Mouse (Mus musculus) embryonic stem cell, embryonic (primary cell): Measurements from ENCODE around the gene Rcan2.

Experiments used
- CTCF ChIA-PET, 4 experiments: fragments of 300-600 bp in 2 of 4; fragments of 350-600 bp in 2 of 4; sonication (Branson Sonifier 250); formaldehyde crosslinking; loops; one replicate each; lab custom pipeline; 2022; ENCODE audit warnings: inconsistent platforms in 2 of 4; lab: Charles Lee
- POLR2A ChIA-PET, 4 experiments: fragments of 300-600 bp in 2 of 4; fragments of 350-600 bp in 2 of 4; sonication (Branson Sonifier 250); formaldehyde crosslinking; loops; one replicate each; lab custom pipeline; 2022; ENCODE audit warnings: antibody characterized with exemption in 4 of 4, inconsistent platforms in 1 of 4; lab: Charles Lee

Rcan2 gene

DNA sequence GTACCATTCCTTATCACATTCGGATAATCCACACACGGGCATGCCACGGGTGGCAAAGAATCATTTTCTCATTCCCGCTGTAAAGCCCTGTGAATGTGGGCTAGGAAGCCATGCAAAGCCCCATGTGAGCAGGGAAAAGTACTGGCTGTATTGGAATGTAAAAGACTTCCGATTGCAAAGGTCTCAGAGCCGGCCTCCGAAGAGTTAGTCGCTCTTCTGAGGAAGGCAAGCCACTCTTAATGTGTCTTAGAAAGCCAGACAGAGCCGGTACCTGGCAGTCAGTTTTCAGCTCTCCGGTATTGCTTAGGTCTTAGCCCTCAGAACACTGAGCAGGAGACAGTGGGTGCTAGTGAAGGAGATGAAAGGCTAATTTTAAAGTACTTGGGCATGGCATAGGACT lies 16.0 kb downstream of the Rcan2 start:
- CTCF ChIA-PET: interaction anchor here in 3 of 4 experiments (0.5 to 2.2 kb wide), 6 partner anchors 14 to 1337 kb away, joined by 3 to 6 read pairs (median 4); no protein-coding TSS in a partner anchor
- POLR2A ChIA-PET: interaction anchor here in 3 of 4 experiments (0.6 to 2.3 kb wide), 14 partner anchors 8 to 150 kb away, joined by 3 to 26 read pairs (median 6); partner anchors contain the start of genes Cyp39a1 (in 1 of the 3), Rcan2 (in 1 of the 3) and Slc25a27 (in 1 of the 3)

GRCm38 (mm10) chr17:43818390-43818789 lies 17.2 kb downstream of the Rcan2 start:
- POLR2A ChIA-PET: interaction anchor here in 3 of 4 experiments (0.6 to 2.1 kb wide), 8 partner anchors 9 to 151 kb away, joined by 3 to 6 read pairs (median 4); partner anchors contain the start of genes Cyp39a1 (in 1 of the 3) and Slc25a27 (in 1 of the 3)
- CTCF ChIA-PET: interaction anchor here in 3 of 4 experiments (0.6 to 2.0 kb wide), 16 partner anchors 9 to 311 kb away, joined by 3 to 10 read pairs (median 5); partner anchors contain the start of genes Rcan2 (in 2 of the 3), Cyp39a1 (in 1 of the 3) and Slc25a27 (in 1 of the 3)

GRCm38 (mm10) chr17:43820904-43821303 lies 19.8 kb downstream of the Rcan2 start:
- ChIA-PET POLR2A (interaction anchor here in 1 of 4 experiments (1.3 to 2.4 kb wide), 2 partner anchors 11 to 14 kb away, joined by 4 to 5 read pairs; no protein-coding TSS in a partner anchor), CTCF (no interaction called here)

GRCm38 (mm10) chr17:43822207-43822606 lies 21.1 kb downstream of the Rcan2 start:
- ChIA-PET POLR2A (interaction anchor here in 1 of 4 experiments (2.4 kb wide), 1 partner anchor 16 kb away, joined by 5 read pairs; no protein-coding TSS in a partner anchor), CTCF (no interaction called here)

DNA sequence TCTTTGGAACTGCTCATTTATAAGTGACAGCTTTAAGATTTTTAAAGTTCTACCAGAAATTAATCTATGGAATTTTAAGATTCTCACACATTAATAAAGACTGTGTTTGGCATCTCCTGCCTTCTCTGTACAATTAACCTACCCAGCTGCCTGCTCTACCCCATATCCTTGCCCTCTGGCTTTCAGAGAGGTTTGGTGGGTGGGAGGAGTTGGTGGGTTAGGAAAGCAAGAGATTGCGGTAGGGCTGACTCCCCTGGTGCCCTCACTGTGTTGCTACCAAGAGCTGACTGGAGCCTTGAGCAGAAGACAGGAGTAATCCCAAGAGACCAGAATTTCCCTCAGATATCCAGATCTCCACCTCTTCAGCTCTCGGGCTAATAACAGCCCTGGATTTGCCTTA lies 21.5 kb downstream of the Rcan2 start:
- ChIA-PET POLR2A (interaction anchor here in 2 of 4 experiments (0.6 to 2.4 kb wide), 2 partner anchors 16 to 124 kb away, joined by 4 to 5 read pairs; no protein-coding TSS in a partner anchor), CTCF (no interaction called here)

- ChIA-PET CTCF (interaction anchor here in 3 of 4 experiments (0.8 to 1.9 kb wide), 4 partner anchors 10 to 45 kb away, joined by 3 to 5 read pairs (median 4); partner anchors contain the start of gene Rcan2 (in 1 of the 3)), POLR2A (interaction anchor here in 3 of 4 experiments (0.7 to 2.0 kb wide), 7 partner anchors 8 to 178 kb away, joined by 3 to 26 read pairs (median 4); partner anchors contain the start of genes Rcan2 (in 2 of the 3), Cyp39a1 (in 1 of the 3) and Slc25a27 (in 1 of the 3))
Observed at GRCm38 (mm10) chr17:43824781-43825410, 23.7 kb downstream of the Rcan2 start.

DNA sequence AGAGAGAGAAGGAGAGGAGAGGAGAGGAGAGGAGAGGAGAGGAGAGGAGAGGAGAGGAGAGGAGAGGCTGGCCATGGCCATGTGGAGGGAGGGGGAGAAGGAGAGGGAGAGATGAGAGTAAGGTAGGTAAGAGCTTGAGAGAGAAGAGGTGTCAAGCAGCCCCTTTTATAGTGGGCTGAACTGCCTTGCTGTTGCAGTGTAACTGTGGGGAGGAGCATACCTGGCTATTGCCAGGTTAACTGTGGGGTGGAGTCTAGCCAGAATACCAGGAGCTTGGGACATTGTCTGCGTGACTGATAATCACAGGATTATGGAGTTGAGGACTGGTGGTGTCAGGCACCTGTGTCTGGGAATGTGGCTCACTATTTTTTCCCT lies 24.2 kb downstream of the Rcan2 start:
- POLR2A ChIA-PET: interaction anchor here (0.6 to 2.0 kb wide), 10 partner anchors 9 to 253 kb away, joined by 3 to 26 read pairs (median 4); partner anchors contain the start of genes Rcan2 (in 2 of the 4), Cyp39a1 (in 1 of the 4), Enpp5 (in 1 of the 4) and Slc25a27 (in 1 of the 4)
- CTCF ChIA-PET: interaction anchor here in 3 of 4 experiments (0.8 to 1.9 kb wide), 4 partner anchors 11 to 44 kb away, joined by 3 to 5 read pairs (median 4); partner anchors contain the start of gene Rcan2 (in 1 of the 3)

GRCm38 (mm10) chr17:43827261-43827660 lies 26.1 kb downstream of the Rcan2 start:
- ChIA-PET POLR2A (interaction anchor here in 2 of 4 experiments (0.6 to 1.0 kb wide), 2 partner anchors 8 to 17 kb away, joined by 3 read pairs; no protein-coding TSS in a partner anchor), CTCF (interaction anchor here in 1 of 4 experiments (0.9 to 1.4 kb wide), 2 partner anchors 9 to 43 kb away, joined by 3 to 4 read pairs; no protein-coding TSS in a partner anchor)

DNA sequence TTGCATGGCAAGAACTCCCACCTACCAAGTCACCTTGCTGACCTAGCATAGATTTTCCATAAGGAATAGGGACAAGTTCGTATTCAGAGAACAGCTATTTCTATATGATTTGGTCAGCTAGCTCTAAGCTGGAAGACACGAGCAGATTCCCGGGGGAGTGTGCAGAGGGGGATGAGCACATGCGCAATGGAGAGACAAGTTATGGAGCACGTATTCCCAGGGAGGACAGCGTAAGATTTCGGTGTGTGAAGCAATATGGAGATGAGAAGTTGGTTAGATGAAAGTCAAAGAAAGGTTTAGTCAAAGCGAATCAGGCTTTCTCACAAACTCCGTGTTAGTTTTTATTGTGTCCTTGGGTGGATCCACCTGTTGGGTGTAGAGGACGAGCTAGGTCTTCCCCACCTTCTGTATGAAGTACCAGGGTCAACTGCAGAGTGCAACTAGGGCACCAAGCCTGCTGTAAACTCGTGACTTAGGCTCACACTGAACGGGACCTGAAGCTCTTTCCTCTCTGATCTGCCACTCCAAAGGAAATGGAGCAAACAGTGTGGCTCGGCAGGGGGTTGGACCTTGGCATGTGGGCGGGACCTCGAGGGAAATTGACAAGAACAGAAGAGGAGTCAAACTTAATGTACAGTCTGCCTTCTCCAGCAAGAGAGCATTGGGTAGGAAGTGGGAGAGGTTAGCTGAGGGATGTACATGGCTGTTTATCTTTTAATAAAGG lies 31.4 kb downstream of the Rcan2 start:
- ChIA-PET POLR2A (interaction anchor here in 3 of 4 experiments (0.8 to 2.2 kb wide), 8 partner anchors 9 to 273 kb away, joined by 3 to 13 read pairs (median 4); partner anchors contain the start of gene Enpp4 (in 1 of the 3)), CTCF (interaction anchor here (0.5 to 1.0 kb wide), 5 partner anchors 14 to 275 kb away, joined by 3 to 6 read pairs (median 4); no protein-coding TSS in a partner anchor)

DNA sequence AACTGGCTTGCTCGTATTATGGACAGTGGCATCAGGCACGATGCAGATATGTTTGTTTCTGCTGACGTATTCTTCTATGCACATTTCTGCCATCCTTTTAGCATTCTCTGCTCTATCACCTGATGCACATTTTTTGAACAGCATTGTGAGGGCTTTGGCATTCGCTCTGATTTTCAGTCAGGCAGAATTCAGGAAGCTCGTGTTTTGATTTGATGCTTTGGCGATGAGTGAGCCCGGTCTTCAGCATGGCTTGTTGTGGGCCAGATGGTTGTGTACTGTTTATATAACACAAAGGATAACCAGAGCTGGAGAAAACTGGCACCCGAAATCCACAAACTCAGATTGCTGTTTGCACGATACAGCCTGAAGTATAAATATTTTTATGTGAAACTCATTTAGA lies 39.1 kb downstream of the Rcan2 start:
- POLR2A ChIA-PET: no interaction called here
- CTCF ChIA-PET: no interaction called here

DNA sequence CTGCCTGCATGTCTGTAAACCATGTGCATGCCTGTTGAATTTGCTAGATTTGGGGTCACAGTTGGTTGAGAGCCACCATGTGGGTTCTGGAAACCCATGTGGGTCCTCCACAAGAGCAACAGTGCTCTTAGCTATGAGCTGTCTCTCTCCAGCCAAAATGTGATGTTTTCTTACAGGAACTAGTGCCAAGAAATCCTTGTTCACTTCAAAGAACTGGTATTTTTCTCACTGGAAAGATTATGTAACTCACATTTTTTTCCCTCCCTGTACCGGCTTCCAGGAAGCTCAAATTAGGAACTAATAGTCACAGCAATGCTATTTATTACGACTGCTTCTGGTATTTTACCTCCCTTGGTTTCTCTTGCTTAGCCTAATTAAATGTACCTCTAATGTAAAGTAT lies 45.6 kb downstream of the Rcan2 start:
- ChIA-PET CTCF (no interaction called here), POLR2A (no interaction called here)

DNA sequence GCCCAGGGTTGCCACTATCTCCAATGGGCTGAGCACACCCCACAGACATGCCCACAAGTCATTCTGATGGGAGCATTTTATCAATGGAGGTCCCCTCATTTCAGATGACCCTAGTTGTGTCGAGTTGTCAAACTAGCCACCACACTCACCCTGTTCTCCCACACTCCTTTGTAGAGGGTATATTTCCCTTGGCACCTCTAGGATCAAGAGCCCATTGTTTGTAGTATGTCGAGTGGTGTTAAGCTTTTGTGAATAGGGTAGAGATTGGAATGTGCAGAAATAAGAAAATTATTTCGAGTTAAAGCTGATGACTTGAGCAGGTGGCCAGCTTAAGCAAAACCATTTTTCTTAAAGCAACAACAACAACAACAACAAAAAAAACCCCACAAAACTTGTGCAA lies 47.8 kb downstream of the Rcan2 start:
- CTCF ChIA-PET: interaction anchor here in 2 of 4 experiments (0.6 to 1.1 kb wide), 2 partner anchors 21 kb away, joined by 3 read pairs; no protein-coding TSS in a partner anchor
- POLR2A ChIA-PET: no interaction called here

DNA sequence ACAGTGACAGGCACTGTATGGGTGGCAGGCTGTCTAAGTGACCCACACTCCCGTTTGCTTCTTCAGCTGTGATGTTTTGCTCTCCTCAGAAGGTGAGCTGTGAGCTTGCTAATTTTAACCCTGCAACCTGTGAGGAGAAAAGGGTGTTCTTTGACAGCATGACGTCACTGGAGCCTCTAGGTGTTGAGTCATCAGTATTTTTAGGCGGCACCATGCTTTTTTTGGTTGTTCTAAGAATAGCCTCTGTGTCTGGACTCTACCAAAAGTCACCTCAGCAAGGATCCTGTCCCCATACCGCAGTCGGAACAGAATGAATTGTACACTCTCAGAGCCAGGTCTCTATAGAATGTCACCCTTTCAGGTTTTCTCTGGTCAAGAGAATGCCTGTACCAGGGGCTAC lies 54.0 kb downstream of the Rcan2 start:
- POLR2A ChIA-PET: no interaction called here

GRCm38 (mm10) chr17:43856081-43856480 lies 54.9 kb downstream of the Rcan2 start:
- CTCF ChIA-PET: interaction anchor here in 2 of 4 experiments (0.6 to 1.3 kb wide), 2 partner anchors 38 to 86 kb away, joined by 3 to 4 read pairs; no protein-coding TSS in a partner anchor
- POLR2A ChIA-PET: no interaction called here

More for the DNA sequence above, 54.0 kb downstream of the Rcan2 start:
- CTCF ChIA-PET: no interaction called here

DNA sequence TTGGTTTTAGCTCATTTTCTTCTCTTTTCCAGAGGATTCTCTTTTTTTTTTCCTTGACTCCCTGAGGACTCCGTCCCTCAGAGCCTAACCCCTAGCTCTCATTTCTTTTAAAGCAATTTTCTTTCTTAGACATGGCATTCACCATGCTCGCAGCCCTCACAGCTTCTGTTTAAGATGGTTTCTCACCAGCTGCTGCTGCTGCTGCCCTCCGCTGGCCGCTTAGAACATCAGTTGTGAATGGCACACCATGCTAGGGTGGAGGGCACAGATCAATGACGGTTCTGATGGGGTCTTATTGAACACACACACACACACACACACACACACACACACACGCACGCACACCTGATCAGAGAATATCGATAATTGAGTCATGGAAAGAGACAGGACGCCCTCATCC lies 67.7 kb downstream of the Rcan2 start:
- POLR2A ChIA-PET: interaction anchor here in 2 of 4 experiments (0.6 to 0.7 kb wide), 2 partner anchors 69 to 1005 kb away, joined by 3 to 4 read pairs; no protein-coding TSS in a partner anchor
- CTCF ChIA-PET: interaction anchor here (0.5 to 3.8 kb wide), 21 partner anchors 9 to 350 kb away, joined by 3 to 73 read pairs (median 5); no protein-coding TSS in a partner anchor

- CTCF ChIA-PET: interaction anchor here (0.5 to 3.8 kb wide), 66 partner anchors 9 to 1022 kb away, joined by 3 to 73 read pairs (median 3); partner anchors contain the start of gene Rcan2 (in 1 of the 4)
- POLR2A ChIA-PET: interaction anchor here in 2 of 4 experiments (0.6 to 1.1 kb wide), 2 partner anchors 68 to 699 kb away, joined by 3 to 4 read pairs; partner anchors contain the start of gene Rcan2 (in 1 of the 2)
Observed at GRCm38 (mm10) chr17:43869677-43870076, 68.5 kb downstream of the Rcan2 start.

DNA sequence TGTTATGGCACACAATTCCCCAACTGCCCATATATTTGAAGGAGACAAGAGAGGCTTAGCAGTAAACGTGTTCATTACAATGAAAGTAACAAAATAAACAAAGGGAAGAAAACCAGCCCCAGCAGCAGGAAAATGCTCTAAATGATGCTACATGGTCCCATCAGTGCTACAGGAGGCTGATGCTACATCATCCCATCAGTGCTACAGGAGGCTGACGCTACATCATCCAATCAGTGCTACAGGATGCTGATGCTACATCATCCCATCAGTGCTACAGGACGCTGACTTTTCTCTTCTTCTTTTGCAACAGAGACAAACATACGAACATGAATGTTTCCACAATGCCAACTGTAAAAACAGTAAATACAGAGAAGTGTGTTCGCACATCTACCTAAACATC lies 73.3 kb downstream of the Rcan2 start:
- ChIA-PET POLR2A (no interaction called here), CTCF (no interaction called here)

- ChIA-PET CTCF (interaction anchor here in 1 of 4 experiments (0.6 to 0.7 kb wide), 2 partner anchors 9 to 891 kb away, joined by 4 to 13 read pairs; no protein-coding TSS in a partner anchor), POLR2A (no interaction called here)
Observed at GRCm38 (mm10) chr17:43877425-43877824, 76.3 kb downstream of the Rcan2 start.
